Comparison of ENCODE assay signal across 11 mouse cellular contexts in the genomic region with DNA sequence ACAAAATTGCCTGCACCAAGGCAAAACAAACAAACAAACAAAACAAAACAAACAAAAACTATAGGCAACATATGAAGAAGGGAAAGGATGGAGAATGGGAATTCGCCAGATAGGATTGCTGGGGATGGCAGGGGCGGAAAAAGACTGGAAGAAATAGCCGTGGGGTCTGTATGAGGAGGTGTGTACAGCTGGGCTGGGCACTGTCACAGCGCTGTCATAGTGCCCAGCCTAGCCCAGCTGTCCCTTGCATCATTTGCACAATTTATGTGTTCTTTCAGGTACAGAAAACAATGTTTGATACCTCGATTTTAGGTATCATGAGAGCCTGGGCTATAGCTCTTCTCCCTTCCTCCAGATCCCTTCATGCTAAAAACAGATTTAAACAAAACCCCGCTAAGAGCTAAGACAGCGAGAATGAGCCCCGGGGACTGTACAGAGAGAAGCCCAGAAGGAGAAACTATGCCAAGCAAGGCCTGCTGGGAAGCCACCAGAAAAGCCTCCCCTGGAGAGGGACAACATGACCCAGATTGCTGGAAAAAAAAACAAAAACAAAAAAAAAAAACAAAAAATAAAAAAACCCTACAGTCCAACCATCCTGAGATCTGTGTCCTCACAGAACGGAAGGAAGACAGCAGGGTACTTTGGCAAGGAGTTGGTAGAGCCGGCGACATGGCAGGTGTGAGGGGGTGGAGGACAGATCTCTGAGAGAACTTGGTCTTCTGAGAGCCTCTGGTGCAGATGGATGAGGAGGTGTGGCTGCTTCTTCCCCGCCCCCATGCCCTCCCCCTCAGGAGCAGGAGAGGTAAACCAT.
DNase-seq lines count a peak whose midpoint lies in the region; ATAC-seq and TF ChIP-seq lines count a peak whose summit lies in the region.
"Had no signal": no experiment of that assay in that cellular context is flagged by ENCODE, and none has a peak within 500 bp of the region (broad histone marks: within the 10 kb centered on the region; RNA-seq: fewer than 3 reads in every experiment).

No protein-coding gene starts in this region.

- H3K9me3 ChIP-seq in liver, embryonic 15.5 days (replicated peaks): no peaks in the 10 kb centered on the region
- no peaks in the 10 kb centered on the region for H3K9me3 ChIP-seq in forebrain, postnatal 0 days (ENCODE audit: low read length)
- H3K9me3 ChIP-seq: megakaryocyte, embryonic 14.5 days had no signal

- no peaks in the 10 kb centered on the region for H3K27me3 ChIP-seq in spleen, adult 2 months (ENCODE audit: control insufficient read depth, insufficient read depth, low read length)
- peaks cover 10% of the 10 kb centered on the region for H3K27me3 ChIP-seq in liver, embryonic 15.5 days
- no peaks in the 10 kb centered on the region for H3K27me3 ChIP-seq in forebrain, postnatal 0 days (ENCODE audit: insufficient read depth, low read length)

- DNase-seq in CD4-positive, CD25-positive, alpha-beta regulatory T cell, adult 2 months (ENCODE audit: low read depth, low spot score): peak; percentile 53
- DNase-seq in spleen, adult 2 months (ENCODE audit: low read depth in 1 of 2, low spot score in 2 of 2): no peak
- DNase-seq in spleen, postnatal 14 days (ENCODE audit: low spot score in 2 of 2): no peak
- no peak for DNase-seq in adipocyte (ENCODE audit: low spot score)
- DNase-seq in urinary bladder, adult 2 months (ENCODE audit: low spot score): no peak
- no peak for DNase-seq in forebrain, postnatal 0 days

- peak overlapping the region; percentile 96 for H3K27ac ChIP-seq in spleen, adult 2 months (ENCODE audit: insufficient read depth, low read length)
- H3K27ac ChIP-seq in liver, embryonic 15.5 days (replicated peaks): no peak overlapping the region
- H3K27ac ChIP-seq in forebrain, postnatal 0 days (ENCODE audit: low read depth, low read length): no peak overlapping the region
- H3K27ac ChIP-seq: hindbrain, embryonic 14.5 days had no signal

- WGBS in spleen, adult 2 months: 48% methylated on average over 12 of the region's 12 CpGs
- WGBS in liver, embryonic 15.5 days (ENCODE audit: insufficient replicate concordance): 53% methylated on average over 12 of the region's 12 CpGs
- WGBS in forebrain, postnatal 0 days: 64% methylated on average over 12 of the region's 12 CpGs

- ATAC-seq in CD4-positive, CD25-positive, alpha-beta regulatory T cell, adult 4 months: no peak
- ATAC-seq in liver, embryonic 15.5 days (ENCODE audit: insufficient read depth): no peak
- ATAC-seq in forebrain, postnatal 0 days: no peak
- ATAC-seq: forebrain, embryonic 14.5 days had no signal

- peaks cover 21% of the 10 kb centered on the region; the same call in 1 of the 2 replicates for H3K4me1 ChIP-seq in spleen, adult 2 months (ENCODE audit: control insufficient read depth, insufficient read depth, insufficient read length)
- H3K4me1 ChIP-seq in liver, embryonic 15.5 days (replicated peaks): peaks cover 26% of the 10 kb centered on the region
- H3K4me1 ChIP-seq in forebrain, postnatal 0 days (ENCODE audit: insufficient read depth): no peaks in the 10 kb centered on the region

- peak overlapping the region; percentile 61; the same call in 1 of the 2 replicates for H3K4me2 ChIP-seq in liver, embryonic 15.5 days
- no peak overlapping the region for H3K4me2 ChIP-seq in forebrain, postnatal 0 days (ENCODE audit: low read depth)
- H3K4me2 ChIP-seq: hindbrain, embryonic 14.5 days had no signal

- H3K4me3 ChIP-seq in spleen, adult 2 months (ENCODE audit: extremely low read depth, insufficient read depth, insufficient read length): no peak overlapping the region
- no peak overlapping the region for H3K4me3 ChIP-seq in liver, embryonic 15.5 days (replicated peaks)
- H3K4me3 ChIP-seq in forebrain, postnatal 0 days (ENCODE audit: low read depth, low read length): no peak overlapping the region

- H3K36me3 ChIP-seq in spleen, adult 2 months (ENCODE audit: control insufficient read depth, insufficient read depth, low read length): no peaks in the 10 kb centered on the region
- H3K36me3 ChIP-seq in liver, embryonic 15.5 days (replicated peaks): no peaks in the 10 kb centered on the region
- H3K36me3 ChIP-seq in forebrain, postnatal 0 days (ENCODE audit: insufficient read depth): no peaks in the 10 kb centered on the region

- no peak for TF ChIP-seq CTCF in spleen, adult 2 months (IDR thresholded peaks at IDR 0.05; ENCODE audit: extremely low read depth, insufficient read depth, insufficient read length, insufficient replicate concordance)
- no peak for TF ChIP-seq CTCF in forebrain, postnatal 0 days (IDR thresholded peaks at IDR 0.05; ENCODE audit: low read depth)

- TF ChIP-seq POLR2A in spleen, adult 2 months (IDR thresholded peaks at IDR 0.05; ENCODE audit: low read depth, low read length): no peak

- no peak overlapping the region for H3K9ac ChIP-seq in liver, embryonic 15.5 days
- H3K9ac ChIP-seq in forebrain, postnatal 0 days: no peak overlapping the region
- H3K9ac ChIP-seq: hindbrain, embryonic 14.5 days had no signal
